Mouse (Mus musculus): ENCODE data around the gene Tcf20.

GRCm38 (mm10) chr15:82900331-82900730 is 87.3 kb downstream of the Tcf20 start:
- no peak for TF ChIP-seq CTCF (IDR thresholded peaks at IDR 0.05; ENCODE audit: low read depth)
- TF ChIP-seq EP300 (IDR thresholded peaks at IDR 0.05; ENCODE audit: low read depth), result no peak

Data from liver, embryonic 14.5 days (tissue).